Mouse (Mus musculus): ENCODE results near the gene Dusp13. TPM values are rescaled to one million over a fixed set of nuclear protein-coding genes. Genes with fewer than 3 reads are reported as not detected.
A peak's percentile ranks its signal among the peaks of the same experiment; 100 is the strongest.

The Dusp13 gene
- polyA plus RNA-seq, 1 experiment from 2014 or later, result not detected

- H3K9ac ChIP-seq (replicated peaks), result no peak overlapping the region
- no peak for ATAC-seq (ENCODE audit: insufficient number of reproducible peaks, insufficient read depth, low FRiP score, low TSS enrichment, low read depth)
- H3K4me1 ChIP-seq (replicated peaks), result peaks cover 14% of the 10 kb centered on the region
- no peak overlapping the region for H3K4me3 ChIP-seq (replicated peaks)
- no peaks in the 10 kb centered on the region for H3K27me3 ChIP-seq
- WGBS, result 79% methylated on average over 7 of the region's 7 CpGs
- no peak overlapping the region for H3K4me2 ChIP-seq
- peak overlapping the region; percentile 18; the same call in 1 of the 2 replicates for H3K27ac ChIP-seq
- H3K9me3 ChIP-seq, result peaks cover 5% of the 10 kb centered on the region
- H3K36me3 ChIP-seq, result no peaks in the 10 kb centered on the region
These were observed 54.7 kb downstream of the Dusp13 start for GRCm38 (mm10) chr14:21696186-21696830.

- no peak overlapping the region for H3K4me2 ChIP-seq
- WGBS, result 76% methylated on average over 6 of the region's 6 CpGs
- peaks cover 5% of the 10 kb centered on the region for H3K9me3 ChIP-seq
These were observed 56.0 kb downstream of the Dusp13 start for GRCm38 (mm10) chr14:21695020-21695419.

DNA sequence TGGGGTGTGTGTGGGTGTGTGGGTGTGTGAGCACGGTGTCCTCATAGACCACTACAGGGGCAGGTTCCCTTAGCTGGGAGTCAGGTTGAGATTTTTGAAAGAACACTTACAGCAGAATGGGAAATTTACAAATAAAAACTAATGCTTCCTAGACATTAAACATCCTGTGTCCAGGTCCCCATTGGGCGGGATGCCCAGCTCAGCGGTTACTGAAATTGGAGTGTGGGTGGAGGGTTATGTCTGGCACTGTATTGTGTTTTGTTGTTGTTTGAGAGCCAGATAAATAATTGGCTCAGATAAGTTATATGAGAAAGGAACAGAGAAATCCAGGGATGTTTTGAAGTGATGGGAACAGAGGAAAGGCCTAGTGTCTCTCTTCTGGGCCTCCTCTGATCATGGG lies 59.9 kb downstream of the Dusp13 start:
- ATAC-seq (ENCODE audit: insufficient number of reproducible peaks, insufficient read depth, low FRiP score, low TSS enrichment, low read depth), result no peak
- Histone ChIP-seq H3K27me3 (no peaks in the 10 kb centered on the region), H3K27ac (no peak overlapping the region; the same call in 1 of the 2 replicates), H3K36me3 (no peaks in the 10 kb centered on the region), H3K4me1 (replicated peaks) (peaks cover 22% of the 10 kb centered on the region), H3K4me3 (replicated peaks) (no peak overlapping the region), H3K4me2 (no peak overlapping the region), H3K9ac (replicated peaks) (no peak overlapping the region), H3K9me3 (peaks cover 5% of the 10 kb centered on the region)
- WGBS, result 94% methylated on average over 3 of the region's 3 CpGs

More at GRCm38 (mm10) chr14:21695020-21695419, 56.0 kb downstream of the Dusp13 start:
- ATAC-seq (ENCODE audit: insufficient number of reproducible peaks, insufficient read depth, low FRiP score, low TSS enrichment, low read depth), result no peak
- Histone ChIP-seq H3K4me1 (replicated peaks) (peaks cover 20% of the 10 kb centered on the region), H3K27me3 (no peaks in the 10 kb centered on the region), H3K27ac (no peak overlapping the region), H3K4me3 (replicated peaks) (no peak overlapping the region), H3K9ac (replicated peaks) (no peak overlapping the region), H3K36me3 (no peaks in the 10 kb centered on the region)

DNA sequence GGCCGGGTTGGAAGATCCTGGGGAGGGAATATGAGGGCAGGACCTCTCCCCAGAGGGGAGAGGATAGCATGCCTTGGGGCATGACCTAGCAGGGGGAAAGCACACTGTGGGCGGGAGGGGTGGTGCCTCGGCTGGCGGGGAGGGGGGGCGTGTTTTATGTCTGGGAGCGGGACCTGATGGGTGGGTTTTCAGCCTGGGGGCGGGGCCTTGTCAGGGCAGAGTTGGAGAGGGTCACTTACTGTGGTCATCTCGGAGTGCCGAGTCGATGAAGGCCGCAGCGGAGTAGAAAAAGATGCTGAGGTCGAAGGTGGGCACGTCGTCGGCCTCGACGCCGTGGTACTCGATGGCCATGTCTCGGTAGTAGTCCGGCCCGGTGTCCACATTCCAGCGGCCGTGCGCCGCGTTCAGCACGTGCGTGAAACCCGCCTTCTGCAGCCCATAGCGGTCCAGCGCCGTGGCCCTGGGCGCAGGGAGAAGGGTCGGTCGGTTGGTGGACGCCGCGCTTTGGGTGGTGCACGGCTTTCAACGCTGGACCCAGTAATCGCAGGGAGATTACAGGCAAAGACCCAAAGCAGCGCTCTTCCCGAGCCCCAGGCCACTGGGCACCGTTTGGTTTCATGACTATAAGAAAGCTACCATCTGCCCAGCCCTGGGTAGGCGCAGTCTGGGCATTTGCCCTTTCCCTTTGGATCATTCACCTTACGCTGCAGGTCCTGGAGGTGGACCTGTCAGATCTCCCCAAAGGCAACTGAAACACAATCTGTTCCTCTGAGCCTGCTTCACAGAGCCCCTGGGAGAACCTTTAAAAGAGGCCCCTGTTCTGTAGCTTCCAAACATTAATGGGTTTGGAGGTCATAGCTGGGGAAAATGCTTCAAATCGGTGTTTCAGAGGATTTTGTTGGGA lies 64.4 kb downstream of the Dusp13 start:
- Histone ChIP-seq H3K4me1 (replicated peaks) (peaks cover 56% of the 10 kb centered on the region), H3K27ac (peak overlapping the region; percentile 67; the same call in 1 of the 2 replicates), H3K4me2 (peak overlapping the region; percentile 63), H3K9ac (replicated peaks) (peak overlapping the region; percentile 51), H3K9me3 (no peaks in the 10 kb centered on the region), H3K27me3 (no peaks in the 10 kb centered on the region), H3K36me3 (no peaks in the 10 kb centered on the region), H3K4me3 (replicated peaks) (peak overlapping the region; percentile 38)
- ATAC-seq (ENCODE audit: insufficient number of reproducible peaks, insufficient read depth, low FRiP score, low TSS enrichment, low read depth), result no peak; the same call in 1 of the 2 replicates
- 10% methylated on average over 49 of the region's 49 CpGs for WGBS

GRCm38 (mm10) chr14:21685411-21686146 lies 65.4 kb downstream of the Dusp13 start:
- Histone ChIP-seq H3K4me3 (replicated peaks) (no peak overlapping the region), H3K4me1 (replicated peaks) (peaks cover 62% of the 10 kb centered on the region), H3K9me3 (no peaks in the 10 kb centered on the region), H3K4me2 (peak overlapping the region; percentile 63; the same call in 1 of the 2 replicates), H3K27ac (peak overlapping the region; percentile 67; the same call in 1 of the 2 replicates), H3K27me3 (no peaks in the 10 kb centered on the region), H3K9ac (replicated peaks) (no peak overlapping the region), H3K36me3 (no peaks in the 10 kb centered on the region)
- no peak for ATAC-seq (ENCODE audit: insufficient number of reproducible peaks, insufficient read depth, low FRiP score, low TSS enrichment, low read depth)
- 79% methylated on average over 10 of the region's 10 CpGs for WGBS

DNA sequence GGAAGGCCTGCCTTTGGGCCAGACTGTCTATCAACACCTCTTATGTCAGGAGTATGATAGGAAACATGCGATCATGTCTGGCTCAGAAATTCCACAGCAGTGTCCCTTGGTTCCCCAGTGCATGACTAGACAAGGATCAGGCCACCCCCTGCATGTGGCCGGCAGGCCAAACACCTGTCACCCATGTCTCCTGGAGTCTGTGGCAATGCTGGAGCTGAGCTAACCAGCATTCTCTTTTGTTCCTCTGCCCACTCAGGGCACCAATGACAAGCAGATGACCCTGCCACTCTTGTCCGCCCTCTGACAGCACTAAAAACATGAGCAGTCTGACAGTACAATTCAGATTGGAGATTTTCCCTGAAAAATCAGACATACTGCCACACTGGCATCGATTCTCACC lies 67.1 kb downstream of the Dusp13 start:
- Histone ChIP-seq H3K4me2 (no peak overlapping the region), H3K9me3 (no peaks in the 10 kb centered on the region), H3K27me3 (no peaks in the 10 kb centered on the region), H3K4me1 (replicated peaks) (peaks cover 75% of the 10 kb centered on the region), H3K36me3 (no peaks in the 10 kb centered on the region), H3K27ac (peak overlapping the region; percentile 70; the same call in 1 of the 2 replicates), H3K9ac (replicated peaks) (no peak overlapping the region), H3K4me3 (replicated peaks) (no peak overlapping the region)
- 82% methylated on average over 4 of the region's 4 CpGs for WGBS
- ATAC-seq (ENCODE audit: insufficient number of reproducible peaks, insufficient read depth, low FRiP score, low TSS enrichment, low read depth), result no peak

Other genes with a start within 250 kb of the Dusp13 start
- 0.44 and 0.49 TPM in 2 replicates for gene Dupd1, start 36.6 kb downstream of the Dusp13 start, polyA plus RNA-seq (2016; fragmentation: Nextera tagmentation; extraction: Ambion mirVana)
- gene Samd8, start 650 bp downstream of the Dusp13 start, polyA plus RNA-seq (2016; fragmentation: Nextera tagmentation; extraction: Ambion mirVana), result 10.4 and 11.7 TPM in 2 replicates
- 246 and 263 TPM in 2 replicates for gene Vdac2, start 74.1 kb upstream of the Dusp13 start, polyA plus RNA-seq (2016; fragmentation: Nextera tagmentation; extraction: Ambion mirVana)
- gene Comtd1, start 97.8 kb upstream of the Dusp13 start, polyA plus RNA-seq (2016; fragmentation: Nextera tagmentation; extraction: Ambion mirVana), result 22.5 and 24.2 TPM in 2 replicates
- 46.0 and 47.1 TPM in 2 replicates for gene Zfp503, start 238.4 kb upstream of the Dusp13 start, polyA plus RNA-seq (2016; fragmentation: Nextera tagmentation; extraction: Ambion mirVana)